Mouse (Mus musculus): ENCODE results near the gene Zranb3.
"Not testable (repeated sequence)": the region's sequence is repeated elsewhere in the genome, so short reads cannot be mapped to it uniquely, and the experiment has no call there.

Zranb3 gene

GRCm38 (mm10) chr1:128102641-128103461 lies at the start of gene Zranb3, which contains the start of gene R3hdm1:
Gene Zranb3, minus strand, starts transcription at chr1:128103047.
Gene R3hdm1, plus strand, starts transcription at chr1:128103301.
- DNase-seq (ENCODE audit: low spot score): peak; percentile 98

GRCm38 (mm10) chr1:128141737-128142136 lies 38.9 kb upstream of the Zranb3 start:
- DNase-seq (ENCODE audit: low spot score): peak; percentile 10

- peak; percentile 11 for DNase-seq (ENCODE audit: low spot score)
Measured at GRCm38 (mm10) chr1:128141039-128141438, 38.2 kb upstream of the Zranb3 start.

- not testable (repeated sequence) for DNase-seq (ENCODE audit: low spot score)
Measured at GRCm38 (mm10) chr1:128136222-128136621, 33.4 kb upstream of the Zranb3 start.

GRCm38 (mm10) chr1:128120913-128121627 lies 18.2 kb upstream of the Zranb3 start:
- no peak for DNase-seq (ENCODE audit: low spot score)

GRCm38 (mm10) chr1:128103520-128104088 lies 757 bp upstream of the Zranb3 start:
- DNase-seq (ENCODE audit: low spot score): peak; percentile 53

- peak; percentile 92 for DNase-seq (ENCODE audit: low spot score)
Measured at GRCm38 (mm10) chr1:128102251-128102640, 601 bp downstream of the Zranb3 start.

GRCm38 (mm10) chr1:128098309-128098708 lies 4.5 kb downstream of the Zranb3 start:
- DNase-seq (ENCODE audit: low spot score): no peak

GRCm38 (mm10) chr1:128094686-128095085 lies 8.2 kb downstream of the Zranb3 start:
- no peak for DNase-seq (ENCODE audit: low spot score)

GRCm38 (mm10) chr1:128082800-128083199 lies 20.0 kb downstream of the Zranb3 start:
- no peak for DNase-seq (ENCODE audit: low spot score)

- DNase-seq (ENCODE audit: low spot score): no peak
Measured at GRCm38 (mm10) chr1:128081873-128082272, 21.0 kb downstream of the Zranb3 start.

- DNase-seq (ENCODE audit: low spot score): no peak
Measured at GRCm38 (mm10) chr1:128080936-128081696, 21.7 kb downstream of the Zranb3 start.

GRCm38 (mm10) chr1:128078646-128079045 lies 24.2 kb downstream of the Zranb3 start:
- DNase-seq (ENCODE audit: low spot score): no peak

GRCm38 (mm10) chr1:128077788-128078187 lies 25.1 kb downstream of the Zranb3 start:
- DNase-seq (ENCODE audit: low spot score): no peak

- no peak for DNase-seq (ENCODE audit: low spot score)
Measured at GRCm38 (mm10) chr1:128076791-128077479, 25.9 kb downstream of the Zranb3 start.

GRCm38 (mm10) chr1:128073051-128073450 lies 29.8 kb downstream of the Zranb3 start:
- DNase-seq (ENCODE audit: low spot score): no peak

- DNase-seq (ENCODE audit: low spot score): no peak
Measured at GRCm38 (mm10) chr1:128070003-128070402, 32.8 kb downstream of the Zranb3 start.

- peak; percentile 5 for DNase-seq (ENCODE audit: low spot score)
Measured at GRCm38 (mm10) chr1:128068945-128069397, 33.9 kb downstream of the Zranb3 start.

GRCm38 (mm10) chr1:128064716-128065115 lies 38.1 kb downstream of the Zranb3 start:
- DNase-seq (ENCODE audit: low spot score): no peak

- DNase-seq (ENCODE audit: low spot score): no peak
Measured at GRCm38 (mm10) chr1:128062167-128062566, 40.7 kb downstream of the Zranb3 start.

- DNase-seq (ENCODE audit: low spot score): no peak
Measured at GRCm38 (mm10) chr1:128061401-128061800, 41.4 kb downstream of the Zranb3 start.
